Mouse (Mus musculus) liver, embryonic 15.5 days (tissue): ENCODE data around the gene Ppp2r5d. TPM values are rescaled to one million over a fixed set of nuclear protein-coding genes. Genes with fewer than 3 reads are reported as not detected.

Experiments
- ATAC-seq: fragments of 200-750 bp; cut with Nextera tagmentation; 2 replicates; pipeline ENCODE4 v1.8.0; 2017; ENCODE audit warnings: moderate number of reproducible peaks, mild to moderate bottlenecking, moderate library complexity; ENCODE audit not compliant: insufficient read depth
- H3K27ac ChIP-seq: fragments of 300-500 bp; sonication (generic); replicated peaks from 2 replicates; pipeline ENCODE4 v1.5.1; 2015; ENCODE audit warnings: mild to moderate bottlenecking, inconsistent platforms
- H3K27me3 ChIP-seq: fragments of 300-500 bp; sonication (generic); 2 replicates; pipeline ENCODE4 v1.6.1; 2015; ENCODE audit warnings: mild to moderate bottlenecking, inconsistent platforms
- H3K36me3 ChIP-seq: fragments of 300-500 bp; sonication (generic); replicated peaks from 2 replicates; pipeline ENCODE4 v1.6.1; 2015; ENCODE audit warnings: moderate library complexity, mild to moderate bottlenecking, inconsistent platforms
- H3K4me1 ChIP-seq: fragments of 300-500 bp; sonication (generic); replicated peaks from 2 replicates; pipeline ENCODE4 v1.6.1; 2015; ENCODE audit warnings: inconsistent platforms
- H3K4me2 ChIP-seq: fragments of 300-500 bp; sonication (generic); 2 replicates; pipeline ENCODE4 v1.6.1; 2015; ENCODE audit warnings: moderate library complexity, mild to moderate bottlenecking, inconsistent platforms
- H3K4me3 ChIP-seq: fragments of 300-500 bp; sonication (generic); replicated peaks from 2 replicates; pipeline ENCODE4 v1.5.1; 2015; ENCODE audit warnings: mild to moderate bottlenecking, inconsistent platforms
- H3K9ac ChIP-seq: fragments of 300-500 bp; sonication (generic); 2 replicates; pipeline ENCODE4 v1.6.1; 2015; ENCODE audit warnings: moderate library complexity, mild to moderate bottlenecking, inconsistent platforms
- H3K9me3 ChIP-seq: fragments of 300-500 bp; sonication (generic); replicated peaks from 2 replicates; pipeline ENCODE4 v1.6.1; 2016; ENCODE audit warnings: inconsistent platforms
- WGBS: fragments of 180-500 bp; shearing (Covaris S2); methylation state at CpG from one replicate; pipeline ENCODE4 v1.1.7; 2015; ENCODE audit warnings: mixed read lengths; ENCODE audit not compliant: insufficient replicate concordance; 5-methylcytosine and 5-hydroxymethylcytosine counted together
- polyA plus RNA-seq: library from polyadenylated mRNA; unstranded; fragments of >200 nt; fragmentation: Nextera tagmentation; extraction: Ambion mirVana; gene quantifications from 2 replicates; pipeline ENCODE4 v1.2.1, GENCODE M21; 2015

The Ppp2r5d gene
- polyA plus RNA-seq, 1 experiment from 2014 or later = 28.4 TPM

GRCm38 (mm10) chr17:46721077-46721476 is 16.2 kb upstream of the Ppp2r5d start:
- peaks cover 42% of the 10 kb centered on the region for H3K36me3 ChIP-seq
- H3K27ac ChIP-seq = no peak overlapping the region
- H3K27me3 ChIP-seq = no peaks in the 10 kb centered on the region
- no peak overlapping the region for H3K4me3 ChIP-seq
- no peak overlapping the region for H3K9ac ChIP-seq
- no peak overlapping the region for H3K4me2 ChIP-seq
- no peaks in the 10 kb centered on the region for H3K9me3 ChIP-seq
- no peak for ATAC-seq
- 80% methylated on average over 7 of the region's 7 CpGs for WGBS
- peaks cover under 1% of the 10 kb centered on the region; the same call in 1 of the 2 replicates for H3K4me1 ChIP-seq

GRCm38 (mm10) chr17:46714756-46715481 is 10.0 kb upstream of the Ppp2r5d start:
- H3K4me1 ChIP-seq = peaks cover 34% of the 10 kb centered on the region
- H3K36me3 ChIP-seq = peaks cover 34% of the 10 kb centered on the region
- no peak for ATAC-seq
- no peak overlapping the region for H3K4me2 ChIP-seq
- no peaks in the 10 kb centered on the region for H3K27me3 ChIP-seq
- 78% methylated on average over 11 of the region's 11 CpGs for WGBS
- H3K9ac ChIP-seq = no peak overlapping the region
- no peaks in the 10 kb centered on the region for H3K9me3 ChIP-seq
- H3K4me3 ChIP-seq = no peak overlapping the region
- H3K27ac ChIP-seq = no peak overlapping the region

GRCm38 (mm10) chr17:46713849-46714248 is 8.9 kb upstream of the Ppp2r5d start:
- WGBS = 84% methylated on average over 9 of the region's 9 CpGs
- H3K9ac ChIP-seq = no peak overlapping the region
- H3K9me3 ChIP-seq = no peaks in the 10 kb centered on the region
- no peak overlapping the region for H3K4me2 ChIP-seq
- H3K27me3 ChIP-seq = no peaks in the 10 kb centered on the region
- peaks cover 34% of the 10 kb centered on the region for H3K36me3 ChIP-seq
- no peak overlapping the region for H3K4me3 ChIP-seq
- ATAC-seq = no peak
- H3K27ac ChIP-seq = no peak overlapping the region
- peaks cover 34% of the 10 kb centered on the region for H3K4me1 ChIP-seq

GRCm38 (mm10) chr17:46712442-46712841 is 7.5 kb upstream of the Ppp2r5d start:
- no peaks in the 10 kb centered on the region for H3K9me3 ChIP-seq
- H3K4me2 ChIP-seq = peak overlapping the region; percentile 89
- peaks cover 34% of the 10 kb centered on the region for H3K36me3 ChIP-seq
- H3K27ac ChIP-seq = peak overlapping the region; percentile 80; the same call in 1 of the 2 replicates
- H3K4me1 ChIP-seq = peaks cover 34% of the 10 kb centered on the region
- 13% methylated on average over 7 of the region's 7 CpGs for WGBS
- H3K9ac ChIP-seq = peak overlapping the region; percentile 96
- H3K4me3 ChIP-seq = peak overlapping the region; percentile 99
- no peak for ATAC-seq
- no peaks in the 10 kb centered on the region for H3K27me3 ChIP-seq

- H3K27ac ChIP-seq = peak overlapping the region; percentile 80
Observed at GRCm38 (mm10) chr17:46711612-46712271, 6.8 kb upstream of the Ppp2r5d start.

GRCm38 (mm10) chr17:46710959-46711597 is 6.2 kb upstream of the Ppp2r5d start, which contains the start of gene Pex6:
Gene Pex6 (plus strand): TSS chr17:46711463.
- Histone ChIP-seq H3K27ac (peak within 1 kb of the TSS; percentile 80), H3K4me2 (peak within 1 kb of the TSS; percentile 89), H3K27me3 (0 out of 2 replicates have a peak, but pooled peaks cover 7% of the 10 kb centered on the region), H3K36me3 (peaks cover 24% of the 10 kb centered on the region), H3K4me3 (peak within 1 kb of the TSS; percentile 99), H3K9me3 (no peaks in the 10 kb centered on the region), H3K4me1 (peaks cover 39% of the 10 kb centered on the region), H3K9ac (peak within 1 kb of the TSS; percentile 96)
- 7% methylated on average over 36 of the region's 36 CpGs for WGBS
- peak; percentile 82 for ATAC-seq

More at GRCm38 (mm10) chr17:46711612-46712271, 6.8 kb upstream of the Ppp2r5d start:
- under 1% methylated on average over 75 of the region's 76 CpGs for WGBS
- H3K27me3 ChIP-seq = 0 out of 2 replicates have a peak, but pooled peaks cover 6% of the 10 kb centered on the region
- H3K9ac ChIP-seq = peak overlapping the region; percentile 96
- H3K4me2 ChIP-seq = peak overlapping the region; percentile 89
- peak; percentile 62 for ATAC-seq
- H3K36me3 ChIP-seq = peaks cover 30% of the 10 kb centered on the region
- no peaks in the 10 kb centered on the region for H3K9me3 ChIP-seq
- peak overlapping the region; percentile 99 for H3K4me3 ChIP-seq
- peaks cover 34% of the 10 kb centered on the region for H3K4me1 ChIP-seq

GRCm38 (mm10) chr17:46706375-46707089 is 1.6 kb upstream of the Ppp2r5d start:
- 84% methylated on average over 14 of the region's 14 CpGs for WGBS
- Histone ChIP-seq H3K36me3 (no peaks in the 10 kb centered on the region), H3K4me2 (no peak overlapping the region), H3K27me3 (0 out of 2 replicates have a peak, but pooled peaks cover 7% of the 10 kb centered on the region), H3K27ac (no peak overlapping the region), H3K9ac (no peak overlapping the region), H3K4me3 (no peak overlapping the region), H3K4me1 (peaks cover 50% of the 10 kb centered on the region), H3K9me3 (no peaks in the 10 kb centered on the region)
- ATAC-seq = no peak

GRCm38 (mm10) chr17:46703971-46704886 is 682 bp downstream of the Ppp2r5d start:
- H3K4me2 ChIP-seq = peak overlapping the region; percentile 88
- peaks cover 50% of the 10 kb centered on the region for H3K4me1 ChIP-seq
- H3K36me3 ChIP-seq = peaks cover 8% of the 10 kb centered on the region; the same call in 1 of the 2 replicates
- H3K9ac ChIP-seq = peak overlapping the region; percentile 83
- ATAC-seq = peak; percentile 71
- no peaks in the 10 kb centered on the region for H3K9me3 ChIP-seq
- H3K27me3 ChIP-seq = 0 out of 2 replicates have a peak, but pooled peaks cover 7% of the 10 kb centered on the region
- WGBS = 3% methylated on average over 36 of the region's 41 CpGs
- peak overlapping the region; percentile 76 for H3K4me3 ChIP-seq
- H3K27ac ChIP-seq = peak overlapping the region; percentile 82

GRCm38 (mm10) chr17:46702506-46702905 is 2.4 kb downstream of the Ppp2r5d start:
- Histone ChIP-seq H3K4me2 (peak overlapping the region; percentile 88), H3K27ac (no peak overlapping the region), H3K36me3 (peaks cover 18% of the 10 kb centered on the region; the same call in 1 of the 2 replicates), H3K9ac (peak overlapping the region; percentile 83; the same call in 1 of the 2 replicates), H3K4me3 (no peak overlapping the region), H3K9me3 (no peaks in the 10 kb centered on the region), H3K27me3 (0 out of 2 replicates have a peak, but pooled peaks cover 7% of the 10 kb centered on the region), H3K4me1 (peaks cover 53% of the 10 kb centered on the region)
- ATAC-seq = no peak
- 77% methylated on average over 5 of the region's 5 CpGs for WGBS
